Mouse (Mus musculus) intestine, embryonic 16.5 days (tissue): ENCODE results near the gene Ssh1. TPM values are rescaled to one million over a fixed set of nuclear protein-coding genes. Genes with fewer than 3 reads are reported as not detected.

Source experiments
- ATAC-seq: fragments of 200-750 bp; cut with Nextera tagmentation; 2 replicates; pipeline ENCODE4 v1.8.0; 2017; ENCODE audit warnings: moderate TSS enrichment, moderate library complexity
- H3K27ac ChIP-seq: fragments of 300-500 bp; sonication (generic); 2 replicates; pipeline ENCODE4 v1.5.1; 2014; ENCODE audit warnings: mild to moderate bottlenecking, low read length
- H3K27me3 ChIP-seq: fragments of 300-500 bp; sonication (generic); replicated peaks from 2 replicates; pipeline ENCODE4 v1.6.1; 2014; ENCODE audit warnings: low read length, control low read depth, mixed read lengths; ENCODE audit not compliant: control insufficient read depth, insufficient read depth
- H3K36me3 ChIP-seq: fragments of 300-500 bp; sonication (generic); 2 replicates; pipeline ENCODE4 v1.6.1; 2014; ENCODE audit warnings: low read length, control low read depth; ENCODE audit not compliant: control insufficient read depth, insufficient read depth
- H3K4me1 ChIP-seq: fragments of 300-500 bp; sonication (generic); 2 replicates; pipeline ENCODE4 v1.6.1; 2014; ENCODE audit warnings: low read length, control low read depth, mixed read lengths; ENCODE audit not compliant: control insufficient read depth, insufficient read depth
- H3K4me2 ChIP-seq: fragments of 300-500 bp; sonication (generic); 2 replicates; pipeline ENCODE4 v1.6.1; 2014; ENCODE audit warnings: low read depth, low read length, control low read depth
- H3K4me3 ChIP-seq: fragments of 300-500 bp; sonication (generic); 2 replicates; pipeline ENCODE4 v1.5.1; 2014; ENCODE audit warnings: mild to moderate bottlenecking, low read length
- H3K9ac ChIP-seq: fragments of 300-500 bp; sonication (generic); 2 replicates; pipeline ENCODE4 v1.6.1; 2014; ENCODE audit warnings: low read depth, low read length
- H3K9me3 ChIP-seq: fragments of 300-500 bp; sonication (generic); 2 replicates; pipeline ENCODE4 v1.6.1; 2016; ENCODE audit warnings: low read length, control low read depth; ENCODE audit not compliant: control insufficient read depth
- WGBS: fragments of 180-500 bp; shearing (Covaris S2); extraction: QIAGEN DNeasy Blood & Tissue Kit; methylation state at CpG from one replicate; pipeline ENCODE4 v1.1.7; 2014; 5-methylcytosine and 5-hydroxymethylcytosine counted together
- polyA plus RNA-seq: library from polyadenylated mRNA; unstranded; fragments of >200 nt; fragmentation: Nextera tagmentation; extraction: Ambion mirVana; gene quantifications from 2 replicates; pipeline ENCODE4 v1.2.1, GENCODE M21; 2015

Gene Ssh1
- polyA plus RNA-seq, 1 experiment from 2014 or later = 7.1 TPM

DNA sequence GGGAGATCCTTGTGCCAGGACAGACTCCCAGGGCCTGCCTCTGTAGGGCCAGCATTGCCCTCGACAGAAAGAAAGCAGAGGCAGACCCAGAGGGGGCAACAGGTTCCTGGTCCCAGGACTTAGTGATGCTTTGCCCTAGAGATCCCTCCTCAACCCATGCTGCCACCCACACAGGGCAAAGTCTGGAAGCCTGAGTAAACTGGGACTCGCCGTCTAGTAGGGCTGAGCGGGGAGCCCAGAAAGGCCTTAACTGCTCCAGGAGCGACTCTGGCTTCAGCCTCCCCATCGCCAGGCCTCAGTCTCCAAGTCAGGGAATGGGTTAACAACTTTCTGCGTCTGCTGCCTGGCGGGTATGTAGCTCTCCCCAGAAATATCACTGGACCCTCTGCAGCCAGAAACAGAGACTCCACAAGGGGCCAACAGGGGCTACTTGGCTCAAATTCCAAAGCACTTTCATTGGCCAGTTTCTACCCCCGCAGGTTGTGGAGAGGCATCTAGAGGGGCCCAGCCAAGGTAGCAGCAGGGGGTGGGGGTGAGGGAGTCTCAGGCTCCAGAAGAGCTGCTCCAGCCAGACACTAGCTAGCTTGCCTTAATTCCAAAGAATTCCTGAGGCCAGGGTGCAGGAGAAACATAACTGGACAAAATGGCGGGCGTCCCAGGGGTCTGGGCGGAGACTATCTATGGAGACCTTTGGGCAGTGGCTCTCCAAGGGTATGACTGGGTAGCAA, 33.7 kb upstream of the Ssh1 start:
- no peak for ATAC-seq
- WGBS = 86% methylated on average over 12 of the region's 12 CpGs
- Histone ChIP-seq H3K27me3 (no peaks in the 10 kb centered on the region), H3K4me1 (peaks cover 6% of the 10 kb centered on the region; the same call in 1 of the 2 replicates), H3K4me2 (no peak overlapping the region), H3K9me3 (no peaks in the 10 kb centered on the region), H3K9ac (no peak overlapping the region), H3K36me3 (no peaks in the 10 kb centered on the region), H3K4me3 (no peak overlapping the region), H3K27ac (no peak overlapping the region)

- Histone ChIP-seq H3K4me2 (no peak overlapping the region), H3K4me1 (peaks cover 6% of the 10 kb centered on the region; the same call in 1 of the 2 replicates), H3K9ac (no peak overlapping the region), H3K4me3 (no peak overlapping the region), H3K9me3 (no peaks in the 10 kb centered on the region), H3K27me3 (no peaks in the 10 kb centered on the region), H3K36me3 (no peaks in the 10 kb centered on the region), H3K27ac (no peak overlapping the region)
- ATAC-seq = peak; percentile 53
- WGBS = 11% methylated on average over 10 of the region's 10 CpGs
Observed at GRCm38 (mm10) chr5:114024885-114025284, 31.2 kb upstream of the Ssh1 start.

DNA sequence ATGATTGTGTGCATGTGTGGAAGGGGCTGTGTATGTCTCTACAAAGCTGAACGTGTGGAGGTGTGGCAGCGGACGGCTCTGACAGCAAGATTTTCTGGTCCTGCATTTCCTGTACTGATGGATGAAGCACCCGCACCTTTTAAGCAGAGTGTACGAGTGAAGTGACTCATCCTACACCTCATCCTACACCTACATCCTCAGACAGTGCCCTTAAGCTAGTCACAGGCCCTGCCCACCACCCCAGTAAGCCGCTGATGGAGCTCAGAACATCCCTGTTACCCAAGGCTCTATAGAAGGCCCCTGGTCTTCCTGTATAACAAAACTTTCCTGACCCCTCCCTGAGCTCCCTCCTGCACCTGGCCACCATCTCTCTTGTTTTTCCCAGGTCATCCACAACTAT, 30.7 kb upstream of the Ssh1 start:
- Histone ChIP-seq H3K4me1 (peaks cover 6% of the 10 kb centered on the region; the same call in 1 of the 2 replicates), H3K36me3 (no peaks in the 10 kb centered on the region), H3K9ac (no peak overlapping the region), H3K4me3 (no peak overlapping the region), H3K27me3 (no peaks in the 10 kb centered on the region), H3K9me3 (no peaks in the 10 kb centered on the region), H3K4me2 (no peak overlapping the region), H3K27ac (no peak overlapping the region)
- WGBS = 53% methylated on average over 6 of the region's 6 CpGs
- ATAC-seq = no peak

DNA sequence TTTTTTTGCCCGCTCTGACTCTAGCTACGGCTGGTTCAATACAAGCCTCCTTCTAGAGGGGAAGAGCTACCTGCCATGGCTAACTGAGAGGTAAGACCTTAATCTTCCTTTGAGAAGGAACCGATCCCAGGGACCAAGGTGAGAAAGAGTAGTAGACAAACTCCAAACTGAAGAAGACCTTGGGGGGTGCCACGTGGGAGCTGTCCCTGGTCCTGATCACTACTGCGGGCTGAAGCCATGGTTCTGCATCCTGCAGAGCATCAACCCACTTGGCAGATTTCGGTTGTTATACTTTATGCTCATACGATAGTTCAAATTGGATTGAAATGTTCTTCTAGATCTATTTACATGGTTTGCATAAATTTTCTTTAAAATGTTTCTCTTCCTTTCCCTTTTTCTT, 21.4 kb upstream of the Ssh1 start:
- 67% methylated on average over 7 of the region's 7 CpGs for WGBS
- Histone ChIP-seq H3K27me3 (no peaks in the 10 kb centered on the region), H3K4me1 (no peaks in the 10 kb centered on the region), H3K9me3 (no peaks in the 10 kb centered on the region), H3K4me3 (no peak overlapping the region), H3K4me2 (no peak overlapping the region), H3K27ac (no peak overlapping the region), H3K9ac (no peak overlapping the region), H3K36me3 (no peaks in the 10 kb centered on the region)
- ATAC-seq = no peak

DNA sequence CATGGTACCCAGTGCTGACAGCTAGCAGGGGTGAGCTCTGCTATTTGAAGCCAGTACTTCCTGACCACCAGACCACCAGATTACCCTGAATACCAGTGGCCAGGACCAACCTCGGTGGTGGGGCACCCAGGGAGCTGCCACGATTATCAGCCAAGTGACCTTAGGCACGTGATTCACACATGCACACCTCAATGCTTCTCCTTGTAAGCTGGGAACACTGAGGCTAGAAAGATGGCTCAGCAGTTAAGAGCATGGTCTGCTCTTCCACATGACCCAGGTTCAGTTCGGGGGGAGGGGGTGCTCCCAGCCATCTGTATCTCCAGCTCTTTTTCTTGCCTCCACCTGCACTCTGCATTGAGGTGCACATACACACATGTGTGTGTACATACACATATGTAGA, 15.4 kb upstream of the Ssh1 start:
- H3K27ac ChIP-seq = no peak overlapping the region
- WGBS = 63% methylated on average over 4 of the region's 4 CpGs
- no peak overlapping the region for H3K4me2 ChIP-seq
- H3K4me3 ChIP-seq = no peak overlapping the region
- ATAC-seq = no peak
- no peak overlapping the region for H3K9ac ChIP-seq
- H3K36me3 ChIP-seq = no peaks in the 10 kb centered on the region
- no peaks in the 10 kb centered on the region for H3K27me3 ChIP-seq
- H3K9me3 ChIP-seq = no peaks in the 10 kb centered on the region
- no peaks in the 10 kb centered on the region for H3K4me1 ChIP-seq

- Histone ChIP-seq H3K4me3 (no peak overlapping the region), H3K27me3 (no peaks in the 10 kb centered on the region), H3K4me1 (peaks cover 3% of the 10 kb centered on the region), H3K27ac (no peak overlapping the region), H3K4me2 (no peak overlapping the region), H3K9me3 (no peaks in the 10 kb centered on the region), H3K9ac (no peak overlapping the region), H3K36me3 (no peaks in the 10 kb centered on the region)
- whole genome bisulfite sequencing = 84% methylated on average over 12 of the region's 12 CpGs
- ATAC-seq = no peak
Observed at GRCm38 (mm10) chr5:114007753-114008453, 14.2 kb upstream of the Ssh1 start.

DNA sequence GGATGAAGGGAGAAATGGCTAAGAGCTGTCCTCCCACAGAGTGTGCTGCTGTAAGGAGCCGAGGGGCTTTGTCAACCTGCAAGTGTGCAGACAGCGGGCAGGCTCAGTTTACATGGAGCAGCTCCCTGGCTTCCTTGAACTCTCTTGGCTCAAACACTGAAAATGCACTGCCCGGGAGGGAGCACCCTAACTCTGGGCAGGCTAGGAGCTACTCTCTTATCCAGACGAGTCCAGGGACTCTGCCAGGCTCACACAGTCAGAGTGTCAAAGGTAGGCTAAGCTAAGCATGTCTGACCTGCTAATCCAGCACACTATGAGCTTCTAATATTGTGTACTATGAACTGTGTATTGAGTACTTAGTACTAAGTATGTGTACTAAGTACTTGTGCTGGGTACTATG, 13.3 kb upstream of the Ssh1 start:
- H3K27ac ChIP-seq = no peak overlapping the region; the same call in 1 of the 2 replicates
- 69% methylated on average over 4 of the region's 4 CpGs for WGBS

GRCm38 (mm10) chr5:114005100-114005499, 11.4 kb upstream of the Ssh1 start:
- peak overlapping the region; percentile 31 for H3K4me2 ChIP-seq
- 37% methylated on average over 5 of the region's 5 CpGs for WGBS
- ATAC-seq = peak; percentile 76
- peak overlapping the region; percentile 31; the same call in 1 of the 2 replicates for H3K4me3 ChIP-seq
- peaks cover 3% of the 10 kb centered on the region for H3K4me1 ChIP-seq
- H3K27ac ChIP-seq = peak overlapping the region; percentile 84
- H3K27me3 ChIP-seq = no peaks in the 10 kb centered on the region
- no peak overlapping the region for H3K9ac ChIP-seq
- no peaks in the 10 kb centered on the region for H3K9me3 ChIP-seq
- H3K36me3 ChIP-seq = no peaks in the 10 kb centered on the region

More for the DNA sequence above, 13.3 kb upstream of the Ssh1 start:
- Histone ChIP-seq H3K4me2 (no peak overlapping the region), H3K27me3 (no peaks in the 10 kb centered on the region), H3K36me3 (no peaks in the 10 kb centered on the region), H3K4me1 (peaks cover 3% of the 10 kb centered on the region), H3K9ac (no peak overlapping the region), H3K4me3 (no peak overlapping the region), H3K9me3 (no peaks in the 10 kb centered on the region)
- no peak for ATAC-seq

- Histone ChIP-seq H3K9me3 (no peaks in the 10 kb centered on the region), H3K4me1 (peaks cover 3% of the 10 kb centered on the region), H3K9ac (peak overlapping the region; percentile 57; the same call in 1 of the 2 replicates), H3K4me3 (peak overlapping the region; percentile 31), H3K36me3 (no peaks in the 10 kb centered on the region), H3K4me2 (peak overlapping the region; percentile 31), H3K27me3 (no peaks in the 10 kb centered on the region), H3K27ac (peak overlapping the region; percentile 84)
- peak; percentile 66 for ATAC-seq
- WGBS = 62% methylated on average over 11 of the region's 11 CpGs
Observed at GRCm38 (mm10) chr5:114004573-114004972, 10.9 kb upstream of the Ssh1 start.
